8 mouse cellular contexts compared by ENCODE assay signal in the genomic region with DNA sequence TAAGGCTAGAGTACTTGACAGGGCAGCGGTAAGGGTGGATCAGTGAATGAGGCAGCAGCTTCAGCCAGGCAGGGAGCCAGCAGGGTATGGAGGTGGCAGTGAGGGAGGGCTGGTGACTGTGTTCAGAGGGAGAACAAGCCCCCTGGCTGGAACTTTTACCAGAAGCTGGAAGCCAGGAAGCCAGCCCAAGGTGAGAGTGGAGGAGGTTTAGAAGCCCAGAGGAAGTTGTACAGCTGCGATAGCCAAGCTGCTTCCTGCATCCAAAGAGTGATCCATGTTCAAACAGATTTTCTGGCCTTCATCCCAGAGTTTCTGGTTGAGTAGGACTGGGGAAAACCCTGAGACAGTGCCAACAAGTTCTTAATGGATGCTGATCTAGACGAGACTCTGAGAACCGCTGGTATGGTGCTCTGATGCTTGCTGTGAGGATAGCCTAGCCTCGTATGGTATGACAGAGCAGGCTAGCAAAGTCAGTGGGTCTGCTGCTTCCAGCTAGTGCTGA.
DNase-seq lines count a peak whose midpoint lies in the region; ATAC-seq lines count a peak whose summit lies in the region.

No protein-coding gene starts in this region.

- peak; percentile 84 for ATAC-seq in heart, embryonic 16.5 days (replicated peaks; ENCODE audit: extremely low read depth, insufficient read depth, low FRiP score)
- ATAC-seq in midbrain, embryonic 15.5 days (replicated peaks): peak; percentile 50
- ATAC-seq in megakaryocyte progenitor cell, adult 5-6 weeks (replicated peaks; ENCODE audit: poor library complexity): no peak
- ATAC-seq in activated CD4-positive, CD25-positive, alpha-beta regulatory T cell, adult 4 months: no peak

- H3K27ac ChIP-seq in heart, embryonic 16.5 days (ENCODE audit: low read length): peak overlapping the region; percentile 73
- H3K27ac ChIP-seq in midbrain, embryonic 15.5 days: 0 out of 2 replicates have a peak overlapping the region, but pooled peaks have one; percentile 11

- H3K36me3 ChIP-seq in heart, embryonic 16.5 days (ENCODE audit: control insufficient read depth, insufficient read depth): no peaks in the 10 kb centered on the region
- H3K36me3 ChIP-seq in midbrain, embryonic 15.5 days (replicated peaks): no peaks in the 10 kb centered on the region

- no peaks in the 10 kb centered on the region for H3K9me3 ChIP-seq in heart, embryonic 16.5 days (replicated peaks; ENCODE audit: control insufficient read depth, low read length)
- H3K9me3 ChIP-seq in midbrain, embryonic 15.5 days: no peaks in the 10 kb centered on the region

- H3K27me3 ChIP-seq in heart, embryonic 16.5 days (ENCODE audit: control insufficient read depth, insufficient read depth, low read length): no peaks in the 10 kb centered on the region
- H3K27me3 ChIP-seq in midbrain, embryonic 15.5 days (replicated peaks): no peaks in the 10 kb centered on the region

- 16% methylated on average over 5 of the region's 5 CpGs for WGBS in heart, embryonic 16.5 days
- WGBS in midbrain, embryonic 15.5 days: 64% methylated on average over 5 of the region's 5 CpGs

- DNase-seq in layer of hippocampus, adult 11-12 months (ENCODE audit: low spot score): peak; percentile 66
- DNase-seq in layer of hippocampus, postnatal 25 days (ENCODE audit: extremely low spot score in 1 of 2, low spot score in 1 of 2): no peak
- peak; percentile 50 for DNase-seq in brain, embryonic 18.5 days (ENCODE audit: low read depth, low spot score)
- peak; percentile 61 to 69 for DNase-seq in kidney, postnatal 4 days

- H3K9ac ChIP-seq in heart, embryonic 16.5 days (ENCODE audit: low read length): no peak overlapping the region
- H3K9ac ChIP-seq in midbrain, embryonic 15.5 days: no peak overlapping the region

- peaks cover 18% of the 10 kb centered on the region for H3K4me1 ChIP-seq in heart, embryonic 16.5 days (ENCODE audit: control insufficient read depth, insufficient read depth, low read length)
- peaks cover 17% of the 10 kb centered on the region for H3K4me1 ChIP-seq in midbrain, embryonic 15.5 days

- peak overlapping the region; percentile 39; the same call in 1 of the 2 replicates for H3K4me2 ChIP-seq in heart, embryonic 16.5 days (ENCODE audit: low read depth, low read length)
- no peak overlapping the region for H3K4me2 ChIP-seq in midbrain, embryonic 15.5 days

- no peak overlapping the region for H3K4me3 ChIP-seq in heart, embryonic 16.5 days (ENCODE audit: low read length)
- H3K4me3 ChIP-seq in midbrain, embryonic 15.5 days: no peak overlapping the region

Comparison
In these comparisons a context has a peak if more than half of its experiments do, and no peak if none do; other contexts are left out.
1. DNase-seq: peak in layer of hippocampus, adult 11-12 months (single experiment), brain, embryonic 18.5 days (single experiment) and kidney, postnatal 4 days (2 of 2); none in layer of hippocampus, postnatal 25 days (0 of 2).
2. ATAC-seq: peak in heart, embryonic 16.5 days (single experiment) and midbrain, embryonic 15.5 days (single experiment); none in megakaryocyte progenitor cell, adult 5-6 weeks (single experiment) and activated CD4-positive, CD25-positive, alpha-beta regulatory T cell, adult 4 months (single experiment).